Mouse (Mus musculus) heart, adult 2 months (tissue): ENCODE measurements around the gene Cebpz. TPM values are rescaled to one million over a fixed set of nuclear protein-coding genes. Genes with fewer than 3 reads are reported as not detected.
A peak's percentile ranks its signal among the peaks of the same experiment; 100 is the strongest.

Experiments
- DNase-seq, 2 experiments: peaks; one replicate each; pipeline ENCODE4 v3.0.0; 2021
- H3K27ac ChIP-seq: fragments of 200-600 bp; 2 replicates; pipeline ENCODE4 v1.8.1; 2022
- H3K27me3 ChIP-seq: fragments of 200-500 bp; 2 replicates; pipeline ENCODE4 v1.6.1; 2012; ENCODE audit warnings: mild to moderate bottlenecking, low read length, inconsistent platforms, mixed read lengths; ENCODE audit not compliant: control insufficient read depth, insufficient read depth
- H3K36me3 ChIP-seq: fragments of 200-500 bp; 2 replicates; pipeline ENCODE4 v1.6.1; 2012; ENCODE audit warnings: low read length, inconsistent platforms; ENCODE audit not compliant: control insufficient read depth, insufficient read depth
- H3K4me1 ChIP-seq: fragments of 200-500 bp; 2 replicates; pipeline ENCODE4 v1.6.1; 2011; ENCODE audit warnings: low read length; ENCODE audit not compliant: control insufficient read depth, insufficient read depth
- H3K4me3 ChIP-seq: fragments of 200-600 bp; 2 replicates; pipeline ENCODE4 v1.8.1; 2022
- H3K79me2 ChIP-seq: fragments of 200-500 bp; replicated peaks from 2 replicates; pipeline ENCODE4 v1.6.1; 2012; ENCODE audit warnings: mild to moderate bottlenecking, inconsistent platforms, low read length, moderate library complexity, mixed read lengths; ENCODE audit not compliant: control insufficient read depth, insufficient read depth
- H3K9ac ChIP-seq: fragments of 200-500 bp; 2 replicates; pipeline ENCODE4 v1.6.1; 2012; ENCODE audit warnings: low read depth, mild to moderate bottlenecking, control low read depth, inconsistent platforms, low read length, mixed read lengths
- CTCF ChIP-seq: fragments of 200-600 bp; IDR thresholded peaks from 2 replicates; pipeline ENCODE4 v1.8.1; 2022; ENCODE audit warnings: antibody characterized with exemption, mild to moderate bottlenecking, moderate library complexity
- EP300 ChIP-seq: fragments of 200-500 bp; IDR thresholded peaks from 2 replicates; pipeline ENCODE4 v1.6.1; 2011; ENCODE audit warnings: low read depth, low read length, control low read depth; ENCODE audit not compliant: insufficient read depth
- POLR2A ChIP-seq: fragments of 200-500 bp; IDR thresholded peaks from 2 replicates; pipeline ENCODE4 v1.6.1; 2011; ENCODE audit warnings: mild to moderate bottlenecking, low read depth, low read length, control low read depth; ENCODE audit not compliant: insufficient read depth
- WGBS: fragments of 180-500 bp; shearing (Covaris S2); methylation state at CpG from one replicate; pipeline ENCODE4 v1.1.7; 2018; 5-methylcytosine and 5-hydroxymethylcytosine counted together
- intact Hi-C: fragments of 180-260 bp; cut with DNase I; formaldehyde crosslinking; loops from one replicate; pipeline ENCODE4 v1.15.1; 2025
- polyA plus RNA-seq: library from polyadenylated mRNA; depleted of rRNA; stranded (reverse); fragments of >200 nt; gene quantifications from 2 replicates; pipeline ENCODE4 v1.2.3, GENCODE M21; 2012; rRNA removed
- total RNA-seq, 2 experiments: library from RNA; stranded (reverse); gene quantifications; 2 replicates each; pipeline ENCODE4 v1.2.3; 2021

Gene Cebpz
- total and polyA plus RNA-seq, 3 experiments, result 3.1 to 21.4 (median 20.1) TPM

DNA sequence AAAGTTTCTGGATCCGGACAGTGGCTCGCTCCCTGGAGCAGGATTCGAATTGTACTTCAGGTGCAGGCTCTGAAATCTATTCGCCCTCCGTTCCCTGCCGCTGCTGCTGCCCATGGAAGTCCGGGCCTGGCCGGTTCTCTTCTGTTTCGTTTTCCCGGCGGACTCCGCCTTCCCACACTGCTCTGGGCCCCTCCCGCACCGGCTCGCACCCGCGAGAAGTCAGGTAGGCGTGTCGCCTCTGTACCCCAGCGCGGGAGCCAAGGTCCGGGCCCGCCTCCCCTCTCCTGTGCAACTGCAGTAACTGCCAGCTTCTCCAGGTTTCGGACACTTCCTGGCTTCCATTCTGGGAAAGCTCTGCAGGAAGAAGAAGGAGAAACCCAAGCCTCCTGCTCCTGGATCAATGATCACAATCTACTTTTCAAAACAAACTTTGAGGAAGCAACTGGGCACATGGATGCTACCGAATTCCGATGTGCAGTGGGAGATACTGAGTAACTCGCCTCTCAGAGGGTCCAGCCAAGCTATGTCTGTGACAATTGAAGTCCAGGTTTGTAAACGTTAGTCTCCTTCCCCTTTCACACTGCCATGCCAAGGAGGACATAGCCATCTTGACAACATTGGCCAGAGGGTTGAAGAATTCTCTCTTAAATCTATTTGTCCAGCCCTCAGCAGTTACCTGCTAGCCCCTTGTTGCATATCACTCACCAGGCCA is 54.3 kb downstream of the Cebpz start, which contains the start of gene Eif2ak2:
Gene Eif2ak2 (minus strand): TSS at position 173 of the 712 bp plus-strand sequence.
- intact Hi-C loops, result no loop called here

DNA sequence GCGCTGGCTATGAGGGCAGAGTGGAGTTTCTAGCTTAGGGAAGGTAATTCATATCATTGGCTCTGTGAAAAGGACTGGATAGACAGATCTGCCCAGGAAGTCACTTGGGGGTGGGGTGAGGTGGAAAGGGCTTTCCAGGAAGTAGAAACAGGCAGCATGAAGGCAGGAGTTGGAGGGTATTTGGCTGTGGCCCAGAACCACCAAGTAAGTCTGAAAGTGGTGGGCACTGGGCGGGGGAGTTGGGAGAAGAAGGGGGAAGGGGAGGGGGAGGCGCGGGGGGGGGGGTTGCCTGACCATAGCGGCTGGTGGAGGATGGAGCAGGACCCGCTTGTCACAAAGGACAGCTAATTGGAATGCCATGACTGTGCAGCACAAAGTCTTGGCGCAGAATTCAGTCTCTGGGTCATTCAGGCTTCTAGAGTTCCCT is 55.0 kb downstream of the Cebpz start:
- peak overlapping the region; percentile 73 for H3K27ac ChIP-seq
- DNase-seq, result no peak
- peak overlapping the region; percentile 60 for H3K4me3 ChIP-seq
- no peaks in the 10 kb centered on the region for H3K27me3 ChIP-seq
- 5% methylated on average over 6 of the region's 7 CpGs for WGBS
- no peaks in the 10 kb centered on the region for H3K79me2 ChIP-seq
- H3K4me1 ChIP-seq, result peaks cover 1% of the 10 kb centered on the region
- peak overlapping the region; percentile 80 for H3K9ac ChIP-seq
- intact Hi-C loops, result no loop called here
- 0 out of 2 replicates have a peak, but pooled peaks cover 2% of the 10 kb centered on the region for H3K36me3 ChIP-seq
- TF ChIP-seq CTCF (no peak), POLR2A (no peak), EP300 (no peak)

More for the DNA sequence above, 54.3 kb downstream of the Cebpz start, which contains the start of gene Eif2ak2:
- peak; percentile 86 to 89 for DNase-seq
- peak within 1 kb of the TSS; percentile 80 for H3K9ac ChIP-seq
- H3K4me1 ChIP-seq, result peaks cover 1% of the 10 kb centered on the region
- H3K36me3 ChIP-seq, result 0 out of 2 replicates have a peak, but pooled peaks cover 2% of the 10 kb centered on the region
- peak within 1 kb of the TSS; percentile 60 for H3K4me3 ChIP-seq
- H3K27me3 ChIP-seq, result no peaks in the 10 kb centered on the region
- no peaks in the 10 kb centered on the region for H3K79me2 ChIP-seq
- TF ChIP-seq EP300 (no peak), CTCF (no peak), POLR2A (peak; percentile 81)
- peak within 1 kb of the TSS; percentile 73 for H3K27ac ChIP-seq
- WGBS, result 1% methylated on average over 28 of the region's 28 CpGs

DNA sequence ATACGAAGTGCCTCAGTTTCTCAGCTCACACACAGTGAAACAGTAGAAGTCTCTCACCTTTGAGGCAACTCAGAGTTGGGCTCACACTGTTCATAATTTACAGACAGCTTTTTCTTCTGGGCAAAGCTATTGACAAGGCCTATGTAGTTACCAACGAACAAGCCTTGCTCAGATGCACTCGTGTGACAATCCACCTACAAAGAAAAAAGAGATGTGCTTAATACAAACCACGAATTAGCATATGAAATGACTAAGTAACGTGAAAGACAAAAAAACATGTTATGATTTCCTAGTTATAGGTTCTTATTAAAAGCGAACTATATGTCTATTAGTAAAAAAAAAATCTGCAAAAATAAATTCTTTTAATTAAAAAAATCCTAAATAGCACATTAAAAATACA is 63.0 kb downstream of the Cebpz start:
- intact Hi-C loops, result no loop called here
- H3K36me3 ChIP-seq, result no peaks in the 10 kb centered on the region

More for the DNA sequence above, 63.0 kb downstream of the Cebpz start:
- no peaks in the 10 kb centered on the region for H3K79me2 ChIP-seq
- no peak for TF ChIP-seq CTCF
- no peak for TF ChIP-seq POLR2A
- TF ChIP-seq EP300, result no peak
- no peak overlapping the region for H3K9ac ChIP-seq
- no peaks in the 10 kb centered on the region for H3K27me3 ChIP-seq
- 93% methylated on average over 6 of the region's 6 CpGs for WGBS
- no peak overlapping the region for H3K4me3 ChIP-seq
- no peak overlapping the region for H3K27ac ChIP-seq
- H3K4me1 ChIP-seq, result no peaks in the 10 kb centered on the region
- DNase-seq, result no peak

Other genes starting within 250 kb of the Cebpz start
- 10 to 100 TPM; 20.3 to 24.2 TPM for gene Strn, start 199.9 kb downstream of the Cebpz start, total RNA-seq
- gene Strn, start 199.9 kb downstream of the Cebpz start, polyA plus RNA-seq, result 6.1 and 11.8 TPM in 2 replicates
- gene Heatr5b, start 101.7 kb downstream of the Cebpz start, total RNA-seq, result 10 to 100 TPM; 38.8 to 45.7 TPM
- 27.7 and 57.3 TPM in 2 replicates for gene Heatr5b, start 101.7 kb downstream of the Cebpz start, polyA plus RNA-seq
- 10 to 100 TPM; 26.4 to 26.9 TPM for gene Gpatch11, start 101.5 kb downstream of the Cebpz start, total RNA-seq
- gene Gpatch11, start 101.5 kb downstream of the Cebpz start, polyA plus RNA-seq, result 11.6 and 20.1 TPM in 2 replicates
- gene Eif2ak2, start 54.5 kb downstream of the Cebpz start, total RNA-seq, result 1 to 10 TPM; 7.8 to 8.0 TPM
- gene Eif2ak2, start 54.5 kb downstream of the Cebpz start, polyA plus RNA-seq, result 2.7 and 4.2 TPM in 2 replicates
- gene Sult6b1, start 30.1 kb downstream of the Cebpz start, total RNA-seq, result not detected
- gene Sult6b1, start 30.1 kb downstream of the Cebpz start, polyA plus RNA-seq, result 0.26 TPM in 1 of 2 replicates, not detected in the other
- gene Cebpzos, start 20.6 kb downstream of the Cebpz start, total RNA-seq, result 10 to 100 TPM; 54.0 to 63.4 TPM
- gene Cebpzos, start 20.6 kb downstream of the Cebpz start, polyA plus RNA-seq, result 15.3 and 32.2 TPM in 2 replicates
- gene Ndufaf7, start 70 bp upstream of the Cebpz start, total RNA-seq, result 10 to 100 TPM; 48.2 to 48.4 TPM
- 12.6 and 29.1 TPM in 2 replicates for gene Ndufaf7, start 70 bp upstream of the Cebpz start, polyA plus RNA-seq
- gene Prkd3, start 83.8 kb upstream of the Cebpz start, total RNA-seq, result 10 to 100 TPM; 16.3 to 16.6 TPM
- gene Prkd3, start 83.8 kb upstream of the Cebpz start, polyA plus RNA-seq, result 6.9 and 12.2 TPM in 2 replicates
- gene Qpct, start 114.8 kb upstream of the Cebpz start, total RNA-seq, result 1 to 10 TPM; 5.0 to 5.1 TPM
- gene Qpct, start 114.8 kb upstream of the Cebpz start, polyA plus RNA-seq, result 4.7 and 10.6 TPM in 2 replicates